Mouse (Mus musculus) erythroblast, embryonic 14.5 days (primary cell): ENCODE data around the gene Neu3.

Experiments used
- GATA1 ChIP-seq: IDR thresholded peaks from 2 replicates; pipeline ENCODE4 v1.6.1; 2012; ENCODE audit warnings: low read length, inconsistent platforms, mixed read lengths
- TAL1 ChIP-seq: IDR thresholded peaks from 3 replicates; pipeline ENCODE4 v1.6.1; 2012; ENCODE audit warnings: low read length, inconsistent platforms, mixed read lengths

DNA sequence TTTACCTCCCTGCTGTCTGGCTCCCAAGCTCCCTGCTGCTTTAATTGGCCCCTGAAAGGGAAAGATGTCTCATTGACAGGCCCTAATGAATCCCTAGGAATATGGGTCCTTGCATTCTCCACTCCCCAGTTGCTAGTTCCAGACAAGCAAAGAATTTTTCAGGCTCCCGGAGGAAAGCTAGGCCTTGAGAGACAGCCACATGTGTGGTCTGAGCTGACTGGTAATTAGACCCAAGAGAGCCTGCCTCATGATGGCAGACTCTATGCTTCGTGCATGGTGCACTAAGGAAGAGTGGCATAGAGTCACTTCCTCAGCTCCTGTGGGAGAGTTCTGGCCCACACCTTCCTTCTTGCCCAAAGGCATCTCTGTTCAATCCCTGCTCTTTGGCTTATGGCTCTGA lies 40.3 kb downstream of the Neu3 start:
- TF ChIP-seq GATA1 = no peak
- no peak for TF ChIP-seq TAL1
